Mouse (Mus musculus) T-helper 17 cell (primary cell): ENCODE data around the gene Spns3.
"Not testable (repeated sequence)": the region's sequence is repeated elsewhere in the genome, so short reads cannot be mapped to it uniquely, and the experiment has no call there.

Experiments
- in situ Hi-C, 2 experiments: fragments of 300-600 bp; cut with MboI, MseI; formaldehyde crosslinking; loops; 1 replicate in 1 of 2; 2 replicates in 1 of 2; pipeline ENCODE4 v1.15.1; 2025; ENCODE audit warnings: high pct_unique_total_duplicates in 2 of 2

The Spns3 gene

DNA sequence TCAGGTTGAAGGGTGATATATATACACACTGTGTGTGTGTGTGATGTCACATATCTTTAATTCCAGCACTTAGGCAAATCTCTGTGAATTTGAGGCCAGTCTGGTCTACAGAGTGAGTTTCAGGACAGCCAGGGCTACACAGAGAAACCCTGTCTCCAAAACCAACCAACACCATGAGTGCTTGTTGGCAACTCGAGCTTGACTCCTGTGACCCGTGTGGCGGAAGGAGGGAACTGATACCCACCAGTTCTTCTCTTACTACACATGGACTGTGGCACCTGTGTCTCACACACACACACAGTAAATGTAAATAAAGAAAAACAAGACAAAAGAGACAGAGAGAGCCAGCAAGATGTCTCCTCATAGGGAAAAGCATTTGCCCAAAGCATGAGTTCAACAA lies 10.4 kb upstream of the Spns3 start:
- in situ Hi-C loops = no loop called here

DNA sequence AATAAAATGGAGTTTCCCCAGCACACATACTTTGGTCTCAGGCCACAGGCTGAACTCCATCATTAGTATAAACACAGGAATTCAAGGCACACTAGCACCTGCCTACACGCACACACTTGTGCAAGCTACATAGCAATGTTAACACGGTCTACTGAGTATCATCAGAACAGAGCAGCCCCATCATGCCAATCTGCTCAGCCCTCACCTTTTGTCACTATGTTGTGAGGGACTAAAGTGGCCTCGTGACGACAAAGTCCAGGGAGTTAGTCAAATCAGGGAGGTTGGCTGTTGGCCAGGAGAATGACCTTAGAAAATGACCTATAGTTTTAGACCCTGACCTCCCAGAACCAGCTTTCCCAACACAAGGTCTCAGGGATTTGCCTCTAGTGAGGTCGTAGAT lies 7.8 kb upstream of the Spns3 start:
- in situ Hi-C loops = no loop called here

DNA sequence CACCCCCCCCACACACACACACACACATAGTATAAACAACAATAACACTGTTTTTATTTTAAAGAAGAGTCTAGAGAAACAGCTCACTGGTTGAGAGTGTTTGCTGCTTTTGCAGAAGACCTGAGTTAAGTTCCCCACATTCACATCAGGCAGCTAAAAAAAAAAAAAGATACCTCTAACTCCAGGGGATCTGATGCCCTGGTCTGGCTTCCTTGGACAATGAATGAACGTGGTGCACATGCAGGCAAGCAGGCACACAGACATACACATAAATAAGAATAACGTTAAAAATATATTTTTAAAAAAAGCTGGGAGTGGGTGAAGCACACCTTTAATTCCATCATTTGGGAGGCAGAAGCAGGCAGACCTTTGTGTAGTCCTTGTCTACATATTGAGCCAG lies 6.6 kb upstream of the Spns3 start:
- in situ Hi-C loops = no loop called here

GRCm38 (mm10) chr11:72556470-72556869 lies 6.2 kb upstream of the Spns3 start:
- in situ Hi-C loops = no loop called here

DNA sequence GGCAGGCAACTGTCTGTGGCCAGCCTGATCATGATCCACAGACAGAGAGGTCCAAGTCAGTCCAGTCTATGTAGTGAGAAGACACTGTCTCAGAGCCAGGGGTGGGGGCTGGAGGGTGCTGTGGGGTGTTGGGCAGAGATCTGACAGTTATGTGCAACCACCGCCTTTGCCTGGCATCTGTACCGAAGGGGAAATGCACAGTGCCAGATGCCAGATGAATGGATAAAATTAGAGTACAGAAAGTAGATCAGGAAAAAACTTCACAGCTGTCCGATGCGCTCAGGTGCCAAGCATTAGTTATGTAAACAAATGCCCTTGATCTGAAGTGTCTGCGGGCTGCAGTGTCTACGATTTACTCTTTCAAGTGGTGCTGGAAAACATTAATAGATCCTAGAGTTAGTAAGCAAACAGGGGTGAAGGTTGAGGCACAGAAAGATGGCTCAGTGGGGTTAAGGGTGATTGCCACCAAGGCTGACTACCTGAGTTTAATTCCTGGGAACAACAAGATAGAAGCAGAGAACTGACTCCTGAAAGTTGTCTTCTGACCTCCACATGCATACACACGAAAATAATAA lies 1.3 kb upstream of the Spns3 start:
- in situ Hi-C loops = no loop called here

DNA sequence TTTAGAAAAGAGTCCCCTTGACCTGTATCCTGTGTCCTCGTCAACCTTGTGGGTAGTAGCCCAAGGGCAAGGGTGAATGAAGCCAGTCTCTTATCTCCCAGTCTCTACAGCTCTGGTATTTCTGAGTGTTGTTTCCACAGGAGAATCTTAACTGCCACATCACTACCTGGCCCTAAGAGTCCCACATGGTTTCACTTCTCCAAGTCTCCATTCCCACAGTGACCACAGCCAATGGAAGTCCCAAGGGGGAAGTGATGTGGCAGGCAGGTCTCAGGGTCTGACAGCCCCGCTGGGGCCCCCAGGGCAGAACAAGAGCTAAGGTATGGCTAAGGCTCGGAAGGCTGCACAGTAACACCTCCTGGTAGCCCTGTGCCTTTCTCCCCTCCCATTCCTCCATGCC lies 3.1 kb downstream of the Spns3 start:
- in situ Hi-C loops = loop anchor here in 1 of 2 experiments (5.0 kb wide), 1 partner anchor 105 kb away; the partner anchor contains the start of gene Mybbp1a

- in situ Hi-C loops = loop anchor here in 1 of 2 experiments (5.0 kb wide), 1 partner anchor 102 kb away; the partner anchor contains the start of gene Mybbp1a
Measured at GRCm38 (mm10) chr11:72544716-72545115, 5.6 kb downstream of the Spns3 start.

DNA sequence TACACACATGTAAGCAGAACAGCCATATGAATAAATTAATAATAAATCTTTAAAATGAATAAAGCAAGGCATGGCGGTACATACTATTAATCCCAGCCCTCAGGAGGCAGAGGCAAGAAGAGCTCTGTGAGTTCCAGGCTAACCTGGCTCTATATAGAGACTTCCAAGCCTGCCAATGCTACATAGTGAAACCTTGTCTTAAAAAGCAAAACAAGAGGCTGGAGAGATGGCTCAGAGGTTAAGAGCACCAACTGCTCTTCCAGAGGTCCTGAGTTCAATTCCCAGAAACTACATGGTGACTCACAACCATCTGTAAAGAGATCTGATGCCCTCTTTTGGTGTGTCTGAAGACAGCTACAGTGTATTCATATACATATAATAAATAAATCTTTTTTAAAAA lies 6.6 kb downstream of the Spns3 start:
- in situ Hi-C loops = not testable (repeated sequence)

DNA sequence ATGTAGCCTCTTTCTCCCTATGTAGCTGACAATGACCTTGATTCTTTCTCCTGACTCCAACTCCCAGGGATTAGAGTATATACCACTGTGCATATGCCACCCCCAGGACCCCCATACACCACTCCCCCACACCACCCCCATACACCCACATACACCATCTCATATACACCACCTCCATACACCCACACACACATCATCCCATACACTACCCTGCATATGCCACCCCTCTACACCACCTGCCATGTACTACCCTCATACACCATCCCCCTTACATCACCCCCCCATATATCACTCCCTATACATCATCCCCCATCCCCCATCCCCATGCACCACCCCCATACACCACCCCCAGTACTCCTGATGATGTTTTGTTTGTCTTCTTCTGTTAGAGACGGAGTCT lies 7.7 kb downstream of the Spns3 start:
- in situ Hi-C loops = no loop called here

DNA sequence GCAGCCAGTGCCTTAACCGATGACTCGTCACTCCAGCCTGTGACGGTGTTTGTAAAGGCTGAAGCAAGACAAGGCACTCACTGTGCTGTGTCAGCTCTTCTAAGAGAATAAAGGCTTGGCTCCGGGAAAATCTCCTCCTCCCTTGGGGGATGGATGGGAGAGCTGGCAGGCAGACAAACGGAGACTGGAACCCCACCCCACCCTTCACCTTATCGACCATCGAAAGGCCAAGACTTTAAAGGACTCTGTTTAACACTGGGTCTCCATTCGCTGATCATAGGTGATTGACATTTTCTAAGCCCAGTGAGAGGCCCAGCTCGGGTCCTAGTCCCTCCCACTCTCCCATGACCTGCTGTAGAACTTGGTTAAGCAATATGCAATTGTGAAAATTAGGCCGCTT lies 8.4 kb downstream of the Spns3 start:
- in situ Hi-C loops = no loop called here

DNA sequence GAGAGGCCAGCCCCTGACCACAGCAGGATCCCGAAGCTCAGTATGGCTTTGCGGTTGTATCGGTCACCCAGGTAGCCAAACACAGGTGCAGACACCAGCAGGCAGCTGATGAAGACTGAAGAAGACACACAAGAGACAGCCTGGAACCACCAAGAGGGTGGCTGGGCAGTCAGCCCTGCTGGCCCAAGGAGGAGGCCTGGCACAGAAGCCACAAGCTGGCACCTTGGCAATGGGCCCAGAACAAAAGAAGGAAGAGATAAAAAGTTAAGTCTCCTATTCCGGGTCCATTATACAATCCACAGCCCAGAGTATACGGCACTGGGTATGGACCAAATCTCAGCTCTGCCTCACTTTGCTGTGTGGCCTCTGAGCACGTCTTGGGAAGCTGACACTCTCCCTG lies 9.9 kb downstream of the Spns3 start:
- in situ Hi-C loops = no loop called here

DNA sequence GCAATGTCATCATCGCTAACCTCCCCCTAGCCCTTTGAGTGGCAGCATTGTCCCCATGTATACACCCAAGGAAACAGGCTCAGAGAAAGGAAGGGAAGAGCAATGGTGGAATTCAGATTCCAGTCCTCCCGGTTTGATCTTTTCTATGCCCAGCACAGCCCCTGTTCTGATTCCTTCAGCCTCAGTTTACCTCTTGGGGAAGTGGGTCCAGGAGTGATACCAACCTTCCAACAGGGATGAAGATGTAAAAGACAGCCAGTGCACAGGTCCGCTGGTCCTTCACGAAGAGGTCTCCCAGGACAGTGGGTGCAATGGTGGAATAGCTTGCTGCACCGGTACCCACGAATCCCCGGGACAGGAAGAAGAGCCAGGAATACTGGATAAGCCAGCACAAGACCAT lies 11.5 kb downstream of the Spns3 start:
- in situ Hi-C loops = no loop called here

- in situ Hi-C loops = no loop called here
Measured at GRCm38 (mm10) chr11:72538037-72538755, 12.1 kb downstream of the Spns3 start.

GRCm38 (mm10) chr11:72537503-72537902 lies 12.8 kb downstream of the Spns3 start:
- in situ Hi-C loops = no loop called here

DNA sequence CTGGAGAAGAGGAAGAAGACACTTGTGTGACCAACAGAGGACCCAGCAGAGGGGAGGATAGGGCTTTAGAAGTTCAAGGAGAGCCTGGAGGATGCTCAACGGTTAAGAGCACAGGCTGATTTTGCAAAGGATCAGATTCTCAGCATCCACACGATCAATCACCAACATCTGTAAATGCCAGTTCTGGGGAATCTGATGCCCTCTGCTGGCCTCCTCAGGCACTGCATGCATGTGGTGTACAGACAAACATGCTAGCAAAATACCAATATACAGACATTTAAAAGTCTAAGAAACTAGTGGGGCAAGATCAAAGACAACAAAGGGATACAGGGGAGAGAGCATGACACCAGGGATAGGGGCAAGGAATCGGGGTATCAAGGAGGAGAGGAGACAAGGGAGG lies 14.8 kb downstream of the Spns3 start:
- in situ Hi-C loops = no loop called here

DNA sequence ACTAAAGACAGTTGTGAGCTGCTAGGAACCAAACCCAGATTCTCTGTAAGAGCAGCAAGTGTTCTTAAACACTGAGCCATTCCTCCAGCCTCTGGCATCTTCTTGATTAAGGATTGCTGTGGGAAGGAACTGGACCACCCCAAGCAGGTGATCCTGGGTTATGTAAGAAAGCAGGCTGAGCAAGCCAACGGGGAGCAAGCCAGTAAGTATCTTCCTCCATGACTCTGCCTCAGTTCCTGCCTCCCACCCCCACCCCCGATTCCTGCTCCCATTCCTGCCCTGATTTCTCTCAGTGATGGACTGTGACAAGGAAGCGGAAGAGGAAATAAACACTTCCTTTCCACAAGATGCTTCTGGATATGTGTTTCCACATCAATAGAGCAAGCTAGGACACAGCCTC lies 17.4 kb downstream of the Spns3 start:
- in situ Hi-C loops = no loop called here

DNA sequence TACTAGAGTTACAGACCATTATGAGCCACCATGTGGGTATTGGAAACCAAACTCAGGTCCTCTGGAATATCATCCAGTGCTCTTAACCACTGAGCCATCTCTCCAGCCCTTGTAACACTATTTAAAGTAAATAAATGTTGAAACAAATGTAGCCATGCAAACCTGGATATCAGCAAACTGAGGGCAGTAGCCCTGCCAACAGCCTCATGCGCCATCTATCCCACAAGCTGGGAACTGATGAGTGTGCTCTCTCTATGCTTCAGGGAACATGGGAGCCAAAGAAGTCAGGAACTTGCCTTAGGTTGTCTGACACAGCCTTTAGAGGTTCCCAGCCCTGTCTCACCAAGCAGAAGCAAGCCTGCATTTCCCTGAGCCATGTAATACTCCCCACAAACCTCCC lies 18.7 kb downstream of the Spns3 start:
- in situ Hi-C loops = no loop called here

DNA sequence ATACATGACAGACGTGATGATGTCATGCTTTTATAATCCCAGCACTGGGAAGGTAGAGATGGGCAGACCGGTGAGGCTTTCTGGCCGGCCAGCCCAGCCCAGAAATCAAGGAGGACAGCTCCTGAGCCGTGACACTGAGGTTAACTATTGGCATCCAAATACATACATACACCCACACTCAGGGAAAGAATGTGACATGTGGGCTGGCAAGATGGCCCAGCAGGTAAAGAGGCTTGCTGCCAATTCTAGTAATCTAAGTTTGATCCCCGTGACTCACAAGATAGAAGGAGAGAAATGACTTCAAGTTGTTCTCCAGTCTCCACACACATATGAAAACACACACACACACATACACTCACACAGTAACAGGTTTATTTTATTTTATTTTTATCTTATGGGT lies 19.2 kb downstream of the Spns3 start:
- in situ Hi-C loops = no loop called here

DNA sequence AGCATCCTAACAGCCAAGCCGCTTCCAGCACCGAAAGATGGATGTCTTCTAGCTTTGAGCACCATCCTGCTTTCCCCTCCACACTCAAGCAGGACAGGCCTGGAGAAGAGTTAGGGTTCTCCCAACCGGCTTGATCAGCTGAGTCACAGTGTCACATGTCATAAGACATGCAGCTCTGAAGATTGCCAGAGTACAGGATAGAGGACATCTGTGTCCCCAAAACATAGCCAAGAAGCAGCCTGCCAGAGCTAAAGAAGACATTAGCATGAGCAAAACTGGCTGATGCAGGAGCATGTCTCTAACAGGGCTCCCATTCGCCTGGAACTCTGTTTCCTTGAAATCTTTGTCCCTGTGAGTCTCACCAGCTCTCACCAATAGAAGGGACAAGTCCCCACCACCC lies 24.1 kb downstream of the Spns3 start:
- in situ Hi-C loops = no loop called here

DNA sequence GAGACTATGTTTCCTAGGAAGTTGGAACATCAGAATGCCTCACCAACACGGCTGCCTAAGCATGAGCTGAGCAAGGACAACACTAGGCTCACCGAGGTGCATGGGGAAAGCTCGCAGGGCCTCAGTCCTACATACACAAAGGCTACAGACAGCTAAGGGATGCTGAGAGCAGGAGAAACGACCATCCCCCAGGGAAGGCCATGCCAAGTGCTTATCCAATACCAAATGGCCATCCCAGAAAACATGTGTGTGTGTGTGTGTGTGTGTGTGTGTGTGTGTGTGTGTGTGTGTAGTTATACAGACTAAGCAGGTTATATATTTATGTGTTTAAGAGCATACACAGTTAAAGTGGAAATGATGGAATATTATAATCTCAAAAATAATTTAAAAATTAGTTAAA lies 26.6 kb downstream of the Spns3 start:
- in situ Hi-C loops = loop anchor here in 1 of 2 experiments (25.0 kb wide), 1 partner anchor 1111 kb away; no protein-coding TSS in a partner anchor

- in situ Hi-C loops = loop anchor here in 1 of 2 experiments (25.0 kb wide), 1 partner anchor 1110 kb away; no protein-coding TSS in a partner anchor
Measured at GRCm38 (mm10) chr11:72522616-72523041, 27.7 kb downstream of the Spns3 start.

- in situ Hi-C loops = loop anchor here in 1 of 2 experiments (25.0 kb wide), 1 partner anchor 1110 kb away; no protein-coding TSS in a partner anchor
Measured at GRCm38 (mm10) chr11:72521598-72522541, 28.4 kb downstream of the Spns3 start.
